Mouse (Mus musculus): Measurements from ENCODE around the gene Gm10439. TPM values are rescaled to one million over a fixed set of nuclear protein-coding genes. Genes with fewer than 3 reads are reported as not detected.
"Not testable (repeated sequence)": the region's sequence is repeated elsewhere in the genome, so short reads cannot be mapped to it uniquely, and the experiment has no call there.

Gene Gm10439
- total RNA-seq (2022) = not detected

GRCm38 (mm10) chrX:149594270-149594669, at the start of gene Gm10439:
Gene Gm10439, plus strand, starts transcription at chrX:149594570.
- DNase-seq (ENCODE audit: low spot score) = not testable (repeated sequence)

Other genes with a start within 250 kb of the Gm10439 start
- gene Gm15085, start 147.0 kb upstream of the Gm10439 start, total RNA-seq (2022) = not detected
- not detected for gene Gm15097, start 189.9 kb downstream of the Gm10439 start, total RNA-seq (2022)

Measured in heart, adult 8-10 months (tissue).